Comparison of ENCODE assay signal across 21 mouse cellular contexts in the genomic region with DNA sequence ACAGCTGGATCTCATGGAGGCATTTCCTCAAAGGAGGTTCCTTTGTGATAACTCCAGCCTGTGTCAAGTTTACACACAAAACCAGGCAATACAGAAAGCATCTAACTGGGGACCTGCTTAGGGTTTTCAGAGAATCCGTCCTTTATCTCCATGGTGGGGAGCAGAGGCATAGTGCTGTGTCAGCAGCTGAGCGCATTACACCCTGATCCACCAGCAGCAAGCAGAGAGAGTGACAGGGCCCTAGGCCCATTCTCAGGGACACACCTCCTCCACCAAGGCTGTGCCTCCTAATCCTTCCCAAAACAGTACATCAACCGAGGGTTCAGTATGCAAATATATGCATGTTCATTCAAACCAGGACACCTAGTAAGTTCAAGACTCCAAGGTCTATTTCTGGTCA. TPM values are rescaled to one million over a fixed set of nuclear protein-coding genes. Genes with fewer than 3 reads are reported as not detected.
DNase-seq lines count a peak whose midpoint lies in the region; ATAC-seq and TF ChIP-seq lines count a peak whose summit lies in the region.
"Had no signal": no experiment of that assay in that cellular context is flagged by ENCODE, and none has a peak within 500 bp of the region (broad histone marks: within the 10 kb centered on the region; RNA-seq: fewer than 3 reads in every experiment).

No protein-coding gene starts in this region.

- no peak overlapping the region for H3K27ac ChIP-seq in liver, embryonic 11.5 days (ENCODE audit: low read depth, low read length)
- H3K27ac ChIP-seq in ES-E14 (ENCODE audit: insufficient read depth, low read depth, low read length, poor library complexity, severe bottlenecking) = no peak overlapping the region
- no peak overlapping the region for H3K27ac ChIP-seq in liver, embryonic 13.5 days
- H3K27ac ChIP-seq: embryonic facial prominence, embryonic 13.5 days; forebrain, embryonic 12.5 days; heart, adult 2 months; hindbrain, embryonic 10.5 days; hindbrain, embryonic 14.5 days had no signal

- no peaks in the 10 kb centered on the region for H3K36me3 ChIP-seq in liver, embryonic 11.5 days (ENCODE audit: control insufficient read depth, insufficient read depth, low read length)
- H3K36me3 ChIP-seq in ES-E14 (ENCODE audit: control insufficient read depth, insufficient read depth, low read length, poor library complexity, severe bottlenecking) = no peaks in the 10 kb centered on the region
- H3K36me3 ChIP-seq in liver, embryonic 13.5 days = no peaks in the 10 kb centered on the region
- H3K36me3 ChIP-seq: embryonic facial prominence, embryonic 13.5 days; forebrain, embryonic 12.5 days; heart, embryonic 12.5 days; hindbrain, embryonic 10.5 days had no signal

- in situ Hi-C loops in ES-E14 (cut with MboI; ENCODE audit: low sequenced_read_pairs in 2 of 2, unreplicated experiment in 2 of 2) = no loop called here

- 65% methylated on average over 3 of the region's 3 CpGs for WGBS in liver, embryonic 11.5 days
- 37% methylated on average over 3 of the region's 3 CpGs for WGBS in liver, embryonic 13.5 days (ENCODE audit: insufficient replicate concordance)

- no peak overlapping the region for H3K4me2 ChIP-seq in liver, embryonic 11.5 days
- no peak overlapping the region for H3K4me2 ChIP-seq in liver, embryonic 13.5 days
- H3K4me2 ChIP-seq: embryonic facial prominence, embryonic 13.5 days; forebrain, embryonic 12.5 days; heart, embryonic 12.5 days; hindbrain, embryonic 14.5 days had no signal

- peak; percentile 31 for DNase-seq in liver
- no peak for DNase-seq in liver, embryonic 11.5 days (ENCODE audit: low spot score)
- DNase-seq in ES-E14 (ENCODE audit: low read depth, low spot score) = no peak
- DNase-seq in liver, embryonic 13.5 days = peak; percentile 37
- DNase-seq in right cerebral cortex, postnatal 14 days = no peak
- no peak for DNase-seq in natural killer cell, adult 2 months (ENCODE audit: low spot score in 2 of 2)
- DNase-seq in ovary, postnatal 36 days (ENCODE audit: low spot score) = no peak
- DNase-seq: adrenal gland, adult 8-10 months; adrenal gland, postnatal 36 days; cerebellum, adult 11 months; cerebellum, adult 8-10 months; cerebellum, postnatal 14 days; gastrocnemius, postnatal 10 days; heart, adult 2 months had no signal

- H3K4me3 ChIP-seq in liver, embryonic 11.5 days (ENCODE audit: low read depth, low read length) = no peak overlapping the region
- no peak overlapping the region for H3K4me3 ChIP-seq in ES-E14 (ENCODE audit: insufficient read depth in 1 of 2, low read depth in 1 of 2, low read length in 2 of 2, poor library complexity in 1 of 2, severe bottlenecking in 1 of 2)
- no peak overlapping the region for H3K4me3 ChIP-seq in liver, embryonic 13.5 days (replicated peaks)
- H3K4me3 ChIP-seq: embryonic facial prominence, embryonic 13.5 days; forebrain, embryonic 12.5 days; heart, adult 2 months; heart, embryonic 12.5 days; hindbrain, embryonic 10.5 days had no signal

- ATAC-seq in liver, embryonic 11.5 days (replicated peaks; ENCODE audit: low FRiP score) = no peak
- peak; percentile 65; the same call in 1 of the 2 replicates for ATAC-seq in liver, embryonic 13.5 days (ENCODE audit: low read depth)
- ATAC-seq: forebrain, embryonic 16.5 days had no signal

- no peaks in the 10 kb centered on the region for H3K9me3 ChIP-seq in liver, embryonic 11.5 days (ENCODE audit: control insufficient read depth, low read length)
- H3K9me3 ChIP-seq in ES-E14 (ENCODE audit: control insufficient read depth, insufficient read depth, low read depth, low read length) = no peaks in the 10 kb centered on the region
- no peaks in the 10 kb centered on the region for H3K9me3 ChIP-seq in liver, embryonic 13.5 days (replicated peaks)
- H3K9me3 ChIP-seq: embryonic facial prominence, embryonic 13.5 days; forebrain, embryonic 12.5 days; heart, embryonic 12.5 days; hindbrain, embryonic 10.5 days had no signal

- no peak overlapping the region for H3K9ac ChIP-seq in liver, embryonic 11.5 days (ENCODE audit: low read depth, low read length)
- H3K9ac ChIP-seq in ES-E14 (ENCODE audit: insufficient read depth, low read depth, low read length, poor library complexity, severe bottlenecking) = no peak overlapping the region
- no peak overlapping the region for H3K9ac ChIP-seq in liver, embryonic 13.5 days
- H3K9ac ChIP-seq: embryonic facial prominence, embryonic 13.5 days; forebrain, embryonic 12.5 days; heart, embryonic 12.5 days; hindbrain, embryonic 14.5 days had no signal

- no peaks in the 10 kb centered on the region for H3K27me3 ChIP-seq in liver, embryonic 11.5 days (replicated peaks; ENCODE audit: control insufficient read depth, insufficient read depth, low read length)
- no peaks in the 10 kb centered on the region for H3K27me3 ChIP-seq in liver, embryonic 13.5 days
- H3K27me3 ChIP-seq: embryonic facial prominence, embryonic 13.5 days; forebrain, embryonic 12.5 days; heart, embryonic 12.5 days had no signal

- peaks cover 5% of the 10 kb centered on the region; the same call in 1 of the 2 replicates for H3K4me1 ChIP-seq in liver, embryonic 11.5 days (replicated peaks; ENCODE audit: control insufficient read depth, insufficient read depth, low read length)
- H3K4me1 ChIP-seq in ES-E14 (ENCODE audit: control insufficient read depth in 2 of 2, insufficient read depth in 2 of 2, low read length in 2 of 2, poor library complexity in 1 of 2) = peaks cover 1 to 6% of the 10 kb centered on the region in 2 experiments; a peak in 1 of 4 replicates
- peaks cover 28% of the 10 kb centered on the region for H3K4me1 ChIP-seq in liver, embryonic 13.5 days (replicated peaks)

TF ChIP-seq in ES-E14, 5 proteins besides CTCF, POLR2A, EP300 and RAD21:
- no peak for TF ChIP-seq ZNF384 (IDR thresholded peaks at IDR 0.05; ENCODE audit: low read depth, low read length)
- TF ChIP-seq MAFK (IDR thresholded peaks at IDR 0.05; ENCODE audit: insufficient read depth, low read depth, low read length) = peak; percentile 69

RNA-seq across cellular contexts. Expression of gene Dync1i2, which starts 38.5 kb away (rescaled TPM):
- 78.5 and 82.2 TPM in 2 replicates for polyA plus RNA-seq in liver, embryonic 11.5 days (2014; fragmentation: Nextera tagmentation; extraction: Ambion mirVana)
- 27.4 and 38.6 TPM in 2 replicates for total RNA-seq in ES-E14 (2012; rRNA removed)
- 30.9 and 42.0 TPM in 2 replicates for polyA plus RNA-seq in liver, embryonic 13.5 days (2015; fragmentation: Nextera tagmentation; extraction: Ambion mirVana)

RNA-seq across cellular contexts. Expression of gene Cybrd1, which starts 55.3 kb away (rescaled TPM):
- 0.84 and 0.91 TPM in 2 replicates for polyA plus RNA-seq in liver, embryonic 11.5 days (2014; fragmentation: Nextera tagmentation; extraction: Ambion mirVana)
- 0.31 and 0.48 TPM in 2 replicates for total RNA-seq in ES-E14 (2012; rRNA removed)
- polyA plus RNA-seq in liver, embryonic 13.5 days (2015; fragmentation: Nextera tagmentation; extraction: Ambion mirVana) = 0.60 and 0.85 TPM in 2 replicates
- polyA plus RNA-seq: C2C12 had no signal

Comparison
In these comparisons a context has a peak if more than half of its experiments do, and no peak if none do; other contexts are left out.
1. DNase-seq: peak in liver (single experiment) and liver, embryonic 13.5 days (single experiment); none in liver, embryonic 11.5 days (single experiment), ES-E14 (single experiment), right cerebral cortex, postnatal 14 days (single experiment), natural killer cell, adult 2 months (0 of 2) and ovary, postnatal 36 days (single experiment).